Mouse (Mus musculus) bone marrow macrophage, adult 2 months (primary cell): ENCODE measurements around the gene Rfx1.

Experiments used
- CTCF ChIP-seq: IDR thresholded peaks from 2 replicates; pipeline ENCODE4 v1.5.1; 2012; ENCODE audit warnings: low read depth, mild to moderate bottlenecking, low read length, moderate library complexity
- POLR2A ChIP-seq: IDR thresholded peaks from 2 replicates; pipeline ENCODE4 v1.6.1; 2012; ENCODE audit warnings: mild to moderate bottlenecking, low read depth, low read length, borderline replicate concordance

GRCm38 (mm10) chr8:84067047-84067573, 476 bp downstream of the Rfx1 start:
- TF ChIP-seq CTCF: no peak
- TF ChIP-seq POLR2A: no peak
